Mouse (Mus musculus) forebrain, embryonic 13.5 days (tissue): ENCODE data around the gene Tspan13. TPM values are rescaled to one million over a fixed set of nuclear protein-coding genes. Genes with fewer than 3 reads are reported as not detected.

Experiments
- ATAC-seq: fragments of 200-750 bp; cut with Nextera tagmentation; 2 replicates; pipeline ENCODE4 v1.8.0; 2017
- H3K27ac ChIP-seq: fragments of 300-500 bp; sonication (generic); 2 replicates; pipeline ENCODE4 v1.5.1; 2015; ENCODE audit warnings: inconsistent platforms, mild to moderate bottlenecking, moderate library complexity
- H3K27me3 ChIP-seq: fragments of 300-500 bp; sonication (generic); 2 replicates; pipeline ENCODE4 v1.6.1; 2015; ENCODE audit warnings: mild to moderate bottlenecking, inconsistent platforms
- H3K36me3 ChIP-seq: fragments of 300-500 bp; sonication (generic); 2 replicates; pipeline ENCODE4 v1.6.1; 2015; ENCODE audit warnings: mild to moderate bottlenecking, inconsistent platforms; ENCODE audit not compliant: poor library complexity, severe bottlenecking
- H3K4me1 ChIP-seq: fragments of 300-500 bp; sonication (generic); 2 replicates; pipeline ENCODE4 v1.6.1; 2015; ENCODE audit warnings: inconsistent platforms
- H3K4me2 ChIP-seq: fragments of 300-500 bp; sonication (generic); 2 replicates; pipeline ENCODE4 v1.6.1; 2015; ENCODE audit warnings: inconsistent platforms, mild to moderate bottlenecking, moderate library complexity
- H3K4me3 ChIP-seq: fragments of 300-500 bp; sonication (generic); 2 replicates; pipeline ENCODE4 v1.5.1; 2015; ENCODE audit warnings: mild to moderate bottlenecking, inconsistent platforms
- H3K9ac ChIP-seq: fragments of 300-500 bp; sonication (generic); 2 replicates; pipeline ENCODE4 v1.6.1; 2015; ENCODE audit warnings: mild to moderate bottlenecking, inconsistent platforms
- H3K9me3 ChIP-seq: fragments of 300-500 bp; sonication (generic); replicated peaks from 2 replicates; pipeline ENCODE4 v1.6.1; 2016; ENCODE audit warnings: inconsistent platforms
- WGBS: fragments of 180-500 bp; shearing (Covaris S2); methylation state at CpG from one replicate; pipeline ENCODE4 v1.1.7; 2015; 5-methylcytosine and 5-hydroxymethylcytosine counted together
- polyA plus RNA-seq: library from polyadenylated mRNA; unstranded; fragments of >200 nt; fragmentation: Nextera tagmentation; extraction: Ambion mirVana; gene quantifications from 2 replicates; pipeline ENCODE4 v1.2.1, GENCODE M21; 2015

Gene Tspan13
- polyA plus RNA-seq, 1 experiment from 2014 or later, result 274 TPM

DNA sequence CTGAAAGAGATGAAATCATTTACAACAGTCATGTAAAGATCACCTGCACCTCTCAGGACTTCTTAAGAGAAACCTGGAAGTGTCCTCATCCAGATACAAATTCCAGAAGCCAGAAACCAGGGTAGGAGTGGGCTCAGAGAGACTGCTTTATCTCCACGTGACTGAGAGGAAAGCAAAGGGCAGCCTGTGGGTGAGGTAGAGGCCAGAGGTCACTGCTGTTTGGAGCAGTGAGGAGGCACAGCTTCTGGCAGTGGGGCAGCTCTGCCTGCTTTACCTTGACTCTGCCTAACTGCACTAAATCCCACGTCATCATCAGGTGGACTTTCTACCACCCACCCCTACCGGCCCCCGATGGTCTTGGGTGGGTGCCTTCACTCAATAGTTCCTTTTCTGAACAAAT lies 37.6 kb downstream of the Tspan13 start:
- Histone ChIP-seq H3K4me2 (no peak overlapping the region), H3K4me1 (peaks cover 4% of the 10 kb centered on the region; the same call in 1 of the 2 replicates), H3K27me3 (no peaks in the 10 kb centered on the region), H3K36me3 (no peaks in the 10 kb centered on the region), H3K9me3 (no peaks in the 10 kb centered on the region), H3K27ac (no peak overlapping the region), H3K9ac (no peak overlapping the region), H3K4me3 (no peak overlapping the region)
- no peak for ATAC-seq
- 79% methylated on average over 4 of the region's 4 CpGs for WGBS

DNA sequence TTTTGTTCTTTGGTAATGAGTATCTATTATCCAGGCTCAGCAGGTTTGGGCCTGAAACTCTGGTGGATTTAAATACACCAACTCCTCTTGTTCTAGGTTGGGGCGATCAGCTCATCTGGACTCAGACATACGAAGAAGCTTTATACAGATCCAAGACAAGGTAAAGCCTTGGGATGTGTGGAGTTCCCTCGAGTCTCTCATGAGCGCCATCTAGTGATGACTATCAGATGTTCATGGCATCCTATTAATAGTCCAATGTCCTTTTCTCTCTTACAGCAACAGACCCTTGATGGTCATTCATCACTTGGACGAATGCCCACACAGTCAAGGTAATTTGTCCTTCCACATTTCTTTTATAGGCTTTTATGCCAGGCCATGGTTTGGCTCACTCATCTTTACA lies 46.5 kb downstream of the Tspan13 start:
- 26% methylated on average over 5 of the region's 5 CpGs for WGBS
- peak; percentile 48; the same call in 1 of the 2 replicates for ATAC-seq

DNA sequence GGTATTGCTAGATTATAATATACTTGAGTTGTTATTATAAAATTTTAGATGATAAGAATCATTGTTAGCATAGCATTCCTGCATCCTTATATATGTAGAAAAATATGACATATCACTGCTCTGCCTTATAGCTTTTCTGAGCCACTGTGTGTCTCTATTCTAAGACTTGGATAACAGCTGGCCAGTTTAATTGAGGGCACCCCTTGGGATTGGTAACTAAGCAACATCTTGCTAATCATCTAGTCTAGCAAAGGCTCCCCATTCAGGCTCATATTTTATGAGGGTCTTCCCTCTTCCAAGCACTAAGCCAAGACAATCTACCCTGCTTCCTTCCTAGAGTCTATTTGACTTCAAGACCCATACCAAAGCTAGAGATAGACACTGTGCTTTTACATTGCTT lies 48.2 kb downstream of the Tspan13 start:
- Histone ChIP-seq H3K4me3 (no peak overlapping the region), H3K9me3 (no peaks in the 10 kb centered on the region), H3K36me3 (no peaks in the 10 kb centered on the region), H3K9ac (no peak overlapping the region), H3K4me2 (no peak overlapping the region), H3K27ac (no peak overlapping the region), H3K4me1 (no peaks in the 10 kb centered on the region), H3K27me3 (no peaks in the 10 kb centered on the region)
- ATAC-seq, result peak; percentile 28; the same call in 1 of the 2 replicates

More for the DNA sequence above, 46.5 kb downstream of the Tspan13 start:
- Histone ChIP-seq H3K27ac (no peak overlapping the region), H3K4me3 (no peak overlapping the region), H3K27me3 (no peaks in the 10 kb centered on the region), H3K9me3 (no peaks in the 10 kb centered on the region), H3K4me1 (no peaks in the 10 kb centered on the region), H3K36me3 (no peaks in the 10 kb centered on the region), H3K9ac (no peak overlapping the region), H3K4me2 (no peak overlapping the region)

DNA sequence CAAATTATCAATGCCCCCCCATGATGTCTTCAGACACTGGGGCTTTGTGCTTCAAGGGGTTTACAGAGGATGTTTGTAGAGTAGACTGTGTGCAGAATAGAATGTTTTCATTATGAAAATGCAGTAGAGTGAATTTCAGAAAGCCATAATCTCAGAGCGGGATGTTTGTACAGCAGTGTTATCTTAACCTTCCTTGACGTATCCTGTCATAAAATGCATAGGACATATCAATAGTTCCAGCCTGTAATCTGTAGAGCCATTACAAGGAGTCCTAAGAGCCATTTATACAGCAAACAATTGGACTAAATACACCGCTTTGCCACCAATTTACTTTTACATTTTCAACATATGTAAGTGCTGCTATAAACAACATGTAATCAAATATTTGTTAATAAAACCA lies 48.7 kb downstream of the Tspan13 start:
- Histone ChIP-seq H3K9ac (no peak overlapping the region), H3K27ac (no peak overlapping the region), H3K9me3 (no peaks in the 10 kb centered on the region), H3K36me3 (no peaks in the 10 kb centered on the region), H3K4me1 (no peaks in the 10 kb centered on the region), H3K4me2 (no peak overlapping the region), H3K4me3 (no peak overlapping the region), H3K27me3 (no peaks in the 10 kb centered on the region)
- ATAC-seq, result no peak
- WGBS, result 75% methylated on average over 3 of the region's 3 CpGs

DNA sequence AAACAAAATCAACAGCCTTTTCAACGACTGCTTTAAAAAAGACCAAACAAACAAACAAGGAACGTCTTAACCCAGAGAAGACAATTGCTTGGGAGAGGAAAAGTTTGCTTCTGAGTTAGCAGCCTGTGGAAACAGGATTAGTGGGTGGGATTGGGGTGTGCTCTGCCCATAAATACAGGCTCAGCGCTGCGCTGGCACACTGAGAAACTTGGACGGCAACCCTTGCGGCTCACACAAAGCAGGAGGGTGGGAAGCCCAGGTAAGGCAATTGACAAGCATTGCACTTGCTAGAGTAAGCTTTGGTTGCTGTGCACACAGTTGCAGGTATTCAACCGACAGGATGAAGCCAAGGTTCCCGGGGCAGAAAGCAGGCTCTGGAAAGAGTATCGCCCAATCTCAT lies 49.6 kb downstream of the Tspan13 start, which contains the start of gene Agr2:
Gene Agr2 (plus strand): TSS at position 197 of the 400 bp plus-strand sequence.
- Histone ChIP-seq H3K9ac (no peak within 1 kb of the TSS), H3K4me1 (no peaks in the 10 kb centered on the region), H3K4me2 (no peak within 1 kb of the TSS), H3K27me3 (no peaks in the 10 kb centered on the region), H3K9me3 (no peaks in the 10 kb centered on the region), H3K36me3 (no peaks in the 10 kb centered on the region), H3K4me3 (no peak within 1 kb of the TSS), H3K27ac (no peak within 1 kb of the TSS)
- no peak for ATAC-seq
- 59% methylated on average over 9 of the region's 9 CpGs for WGBS

DNA sequence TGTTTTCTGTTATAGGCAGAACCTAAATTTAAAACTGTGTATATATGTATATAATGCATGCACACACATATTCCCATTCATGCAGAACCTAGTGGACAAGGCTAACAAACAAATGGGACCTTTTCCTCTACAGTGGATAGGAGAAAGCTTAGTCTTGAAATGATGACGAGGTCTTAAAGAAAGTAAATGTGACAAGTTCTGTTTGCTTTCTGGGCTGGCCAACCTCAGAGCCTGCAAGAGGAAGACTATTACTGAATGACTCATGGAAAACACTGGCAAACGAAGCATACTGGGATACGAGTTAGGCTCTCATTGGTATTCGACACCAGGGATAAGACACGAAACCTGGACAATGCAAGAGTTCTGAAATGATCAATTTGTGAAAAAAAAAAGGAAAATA lies 57.6 kb downstream of the Tspan13 start:
- Histone ChIP-seq H3K4me1 (peaks cover 8% of the 10 kb centered on the region), H3K36me3 (no peaks in the 10 kb centered on the region), H3K27me3 (no peaks in the 10 kb centered on the region), H3K4me2 (no peak overlapping the region), H3K4me3 (no peak overlapping the region), H3K9me3 (no peaks in the 10 kb centered on the region), H3K9ac (no peak overlapping the region), H3K27ac (no peak overlapping the region)
- ATAC-seq, result no peak
- WGBS, result 83% methylated on average over 5 of the region's 5 CpGs

DNA sequence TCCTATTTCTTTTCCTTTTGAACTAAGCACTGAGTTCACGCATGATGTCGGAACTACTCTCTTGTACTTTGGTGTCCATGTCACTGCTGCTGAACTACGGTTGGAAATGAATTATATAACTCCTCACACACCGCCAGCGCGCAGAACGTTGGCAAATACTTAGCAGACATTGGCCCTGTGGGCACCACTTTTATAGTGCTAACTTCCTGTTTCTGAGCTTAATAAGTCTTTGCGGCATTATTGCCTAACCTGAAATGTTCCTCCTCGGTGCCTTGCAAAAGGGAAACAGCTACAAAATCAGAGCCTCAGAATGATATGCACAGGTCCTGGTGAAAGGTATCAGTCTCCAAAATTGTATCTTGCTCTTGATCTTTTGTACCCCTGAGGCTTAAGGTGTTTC lies 58.8 kb downstream of the Tspan13 start:
- no peak overlapping the region for H3K4me3 ChIP-seq
- H3K9me3 ChIP-seq, result no peaks in the 10 kb centered on the region
- H3K4me2 ChIP-seq, result no peak overlapping the region
- H3K36me3 ChIP-seq, result no peaks in the 10 kb centered on the region
- no peak for ATAC-seq
- no peak overlapping the region for H3K9ac ChIP-seq
- H3K27me3 ChIP-seq, result no peaks in the 10 kb centered on the region
- 96% methylated on average over 9 of the region's 9 CpGs for WGBS
- H3K27ac ChIP-seq, result no peak overlapping the region
- peaks cover 8% of the 10 kb centered on the region for H3K4me1 ChIP-seq

DNA sequence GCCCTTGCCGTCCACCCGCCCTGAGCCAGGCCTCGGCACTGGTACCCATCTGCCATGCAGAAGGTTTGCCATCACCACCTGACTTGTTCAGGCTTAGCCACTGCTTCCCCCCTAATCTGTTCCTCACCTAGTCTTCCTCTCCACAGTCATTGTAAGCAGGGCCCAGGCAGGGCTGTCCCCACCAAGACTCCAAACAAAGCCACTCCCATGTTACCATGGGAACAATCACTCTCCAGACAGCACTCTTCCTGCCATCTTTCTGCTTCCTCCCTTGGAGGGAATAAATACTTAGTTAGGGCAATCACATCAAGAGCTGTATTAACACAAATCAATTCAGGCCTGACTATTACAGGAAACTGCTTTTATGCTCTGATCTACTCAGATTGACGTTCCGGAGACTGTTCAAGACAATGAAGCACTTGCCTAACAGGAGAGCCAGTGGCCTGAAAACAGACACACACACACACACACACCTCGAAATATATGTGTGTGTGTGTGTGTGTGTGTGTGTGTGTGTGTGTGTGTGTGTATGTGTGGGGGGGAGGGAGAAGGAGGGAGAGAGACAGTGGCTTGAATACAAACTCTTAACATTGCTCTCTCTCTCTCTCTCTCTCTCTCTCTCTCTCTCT lies 60.5 kb downstream of the Tspan13 start:
- Histone ChIP-seq H3K9ac (no peak overlapping the region), H3K36me3 (no peaks in the 10 kb centered on the region), H3K27ac (peak overlapping the region; percentile 31; the same call in 1 of the 2 replicates), H3K4me3 (no peak overlapping the region), H3K9me3 (no peaks in the 10 kb centered on the region), H3K27me3 (no peaks in the 10 kb centered on the region), H3K4me2 (peak overlapping the region; percentile 14), H3K4me1 (peaks cover 13% of the 10 kb centered on the region)
- 27% methylated on average over 6 of the region's 6 CpGs for WGBS
- ATAC-seq, result peak; percentile 96

DNA sequence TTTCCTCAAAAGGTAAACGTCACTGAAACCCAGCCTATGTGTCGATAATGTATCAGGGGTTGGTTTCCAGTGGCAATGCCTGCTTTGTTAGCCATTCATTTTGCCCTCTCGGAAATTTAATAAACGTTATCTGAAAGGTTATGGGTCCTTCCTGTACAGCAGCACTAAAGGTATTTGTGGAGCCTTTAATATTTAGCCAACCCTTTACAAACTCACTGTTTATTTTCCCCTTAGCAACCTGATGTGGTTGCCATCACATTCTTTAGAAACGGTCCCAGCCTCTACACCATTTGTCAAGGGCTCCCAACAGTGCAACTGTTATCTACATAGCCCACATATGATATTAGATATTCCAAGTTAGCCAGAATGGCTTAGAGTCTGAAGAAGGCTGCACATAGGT lies 62.7 kb downstream of the Tspan13 start:
- WGBS, result 92% methylated on average over 5 of the region's 5 CpGs
- no peak for ATAC-seq

DNA sequence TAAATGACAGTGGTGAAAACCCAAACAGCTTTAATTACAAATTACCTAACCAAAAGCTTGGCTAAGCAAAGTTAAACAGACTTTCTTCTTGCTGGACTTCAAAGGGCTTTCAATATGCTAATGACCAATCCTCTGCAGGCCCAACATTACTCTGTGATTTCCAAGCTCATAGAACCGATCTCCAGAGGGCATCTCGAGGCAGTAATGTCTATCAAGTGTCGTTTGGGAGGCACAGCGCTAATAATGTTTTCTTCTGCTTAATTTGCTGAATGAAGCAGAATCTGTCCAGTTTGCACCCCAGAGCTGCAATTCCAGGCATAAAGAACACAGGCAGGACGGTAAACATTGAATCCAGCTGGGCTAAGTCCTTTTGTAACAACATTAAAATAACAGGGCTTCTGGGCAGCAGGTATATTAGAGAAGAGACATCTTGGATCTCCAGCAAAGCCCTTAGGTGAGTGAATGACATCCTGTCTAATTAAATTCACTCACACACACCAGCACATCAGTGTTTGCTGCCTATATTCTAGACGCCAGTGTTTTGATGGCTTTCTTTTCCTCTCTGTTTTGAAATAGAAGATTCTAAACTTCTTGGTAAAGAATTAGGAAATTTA lies 64.6 kb downstream of the Tspan13 start:
- H3K36me3 ChIP-seq, result no peaks in the 10 kb centered on the region
- H3K9me3 ChIP-seq, result no peaks in the 10 kb centered on the region
- no peak overlapping the region for H3K4me3 ChIP-seq
- WGBS, result 25% methylated on average over 6 of the region's 6 CpGs
- ATAC-seq, result no peak
- no peak overlapping the region for H3K4me2 ChIP-seq
- no peak overlapping the region for H3K27ac ChIP-seq
- no peaks in the 10 kb centered on the region for H3K27me3 ChIP-seq
- H3K4me1 ChIP-seq, result peaks cover 13% of the 10 kb centered on the region
- no peak overlapping the region for H3K9ac ChIP-seq

More for the DNA sequence above, 62.7 kb downstream of the Tspan13 start:
- no peak overlapping the region for H3K27ac ChIP-seq
- no peaks in the 10 kb centered on the region for H3K27me3 ChIP-seq
- no peak overlapping the region for H3K9ac ChIP-seq
- H3K4me2 ChIP-seq, result no peak overlapping the region
- H3K4me3 ChIP-seq, result no peak overlapping the region
- H3K36me3 ChIP-seq, result no peaks in the 10 kb centered on the region
- H3K4me1 ChIP-seq, result peaks cover 13% of the 10 kb centered on the region
- no peaks in the 10 kb centered on the region for H3K9me3 ChIP-seq

DNA sequence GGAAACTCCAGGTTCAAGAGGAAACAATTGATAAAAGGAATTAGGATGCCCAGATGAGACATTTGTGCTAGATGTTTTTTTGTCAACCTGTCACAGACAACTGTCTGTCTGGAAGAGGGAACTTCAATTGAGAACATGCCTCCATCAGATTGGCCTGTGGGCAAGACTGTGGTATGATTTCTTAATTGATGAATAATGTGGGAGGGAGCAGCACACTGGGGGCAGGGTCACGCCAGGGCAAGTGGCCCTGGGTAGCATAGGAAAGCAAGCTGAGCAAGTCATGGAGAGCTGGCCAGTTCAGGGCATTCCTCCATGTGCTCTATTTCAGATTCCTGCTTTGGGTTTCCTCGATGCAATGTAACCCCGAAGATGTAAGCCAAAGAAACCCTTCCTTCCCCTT lies 66.4 kb downstream of the Tspan13 start:
- no peak for ATAC-seq
- Histone ChIP-seq H3K4me1 (peaks cover 4% of the 10 kb centered on the region), H3K9me3 (no peaks in the 10 kb centered on the region), H3K27me3 (no peaks in the 10 kb centered on the region), H3K4me3 (no peak overlapping the region), H3K4me2 (no peak overlapping the region), H3K36me3 (no peaks in the 10 kb centered on the region), H3K27ac (no peak overlapping the region), H3K9ac (no peak overlapping the region)
- 91% methylated on average over 3 of the region's 3 CpGs for WGBS

DNA sequence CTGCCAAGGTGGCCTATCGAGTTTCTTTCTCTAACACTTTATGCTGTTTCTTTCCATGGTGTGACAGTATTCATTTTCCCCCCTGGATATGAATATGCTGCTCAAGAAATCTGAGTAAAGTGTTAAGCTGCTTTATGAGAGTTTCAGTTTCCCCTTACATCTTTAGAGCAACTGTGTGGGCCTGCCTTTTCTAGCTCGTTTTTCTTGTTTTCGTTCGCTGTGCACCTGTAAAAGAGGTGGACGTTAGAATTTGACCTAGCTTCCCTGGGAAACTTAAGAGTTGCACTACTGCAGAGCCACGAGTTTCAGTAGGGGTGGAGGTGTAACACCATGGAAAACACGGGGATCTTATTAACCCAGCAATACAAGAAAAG lies 75.5 kb downstream of the Tspan13 start:
- H3K27ac ChIP-seq, result no peak overlapping the region
- no peaks in the 10 kb centered on the region for H3K4me1 ChIP-seq
- no peaks in the 10 kb centered on the region for H3K27me3 ChIP-seq
- H3K4me3 ChIP-seq, result no peak overlapping the region
- H3K9me3 ChIP-seq, result no peaks in the 10 kb centered on the region
- H3K36me3 ChIP-seq, result no peaks in the 10 kb centered on the region
- no peak for ATAC-seq
- no peak overlapping the region for H3K9ac ChIP-seq
- WGBS, result 83% methylated on average over 7 of the region's 7 CpGs
- no peak overlapping the region for H3K4me2 ChIP-seq
